In genomic region chr6:70356303-70356702, GRCm38 (mm10) we compare ENCODE assay signal across 23 mouse cellular contexts.
A peak's percentile ranks its signal among the peaks of the same experiment; 100 is the strongest.
DNase-seq lines count a peak whose midpoint lies in the region; ATAC-seq lines count a peak whose summit lies in the region.
"Had no signal": no experiment of that assay in that cellular context is flagged by ENCODE, and none has a peak within 500 bp of the region (broad histone marks: within the 10 kb centered on the region; RNA-seq: fewer than 3 reads in every experiment).

No protein-coding gene starts in this region.

- 30% methylated on average over 2 of the region's 2 CpGs for WGBS in limb, embryonic 13.5 days

- peak; percentile 40; the same call in 1 of the 2 replicates for ATAC-seq in limb, embryonic 13.5 days (ENCODE audit: low FRiP score, low read depth)
- ATAC-seq: hindbrain, postnatal 0 days; liver, embryonic 12.5 days; midbrain, embryonic 13.5 days had no signal

- no peak overlapping the region for H3K27ac ChIP-seq in limb, embryonic 13.5 days
- H3K27ac ChIP-seq: embryonic facial prominence, embryonic 13.5 days; forebrain, embryonic 10.5 days; heart, embryonic 13.5 days; hindbrain, postnatal 0 days; liver, embryonic 12.5 days; midbrain, embryonic 13.5 days had no signal

- H3K9ac ChIP-seq in limb, embryonic 13.5 days, result no peak overlapping the region
- H3K9ac ChIP-seq: embryonic facial prominence, embryonic 13.5 days; heart, embryonic 13.5 days; liver, embryonic 12.5 days; midbrain, embryonic 13.5 days had no signal

- H3K36me3 ChIP-seq in limb, embryonic 13.5 days, result no peaks in the 10 kb centered on the region
- H3K36me3 ChIP-seq: embryonic facial prominence, embryonic 13.5 days; forebrain, embryonic 10.5 days; heart, embryonic 13.5 days; liver, embryonic 12.5 days; midbrain, embryonic 13.5 days had no signal

- no peak overlapping the region for H3K4me3 ChIP-seq in limb, embryonic 13.5 days
- H3K4me3 ChIP-seq: embryonic facial prominence, embryonic 13.5 days; forebrain, embryonic 10.5 days; heart, embryonic 13.5 days; liver, embryonic 12.5 days; midbrain, embryonic 13.5 days; myocyte had no signal

- H3K4me1 ChIP-seq in limb, embryonic 13.5 days, result peaks cover 3% of the 10 kb centered on the region; the same call in 1 of the 2 replicates
- H3K4me1 ChIP-seq: embryonic facial prominence, embryonic 13.5 days; forebrain, embryonic 10.5 days; heart, embryonic 13.5 days; liver, embryonic 12.5 days; midbrain, embryonic 13.5 days had no signal

- DNase-seq in frontal cortex, adult 2 months (ENCODE audit: extremely low spot score in 1 of 2, low spot score in 1 of 2), result peak; percentile 18 to 26
- DNase-seq in frontal cortex, postnatal 25 days (ENCODE audit: low spot score in 2 of 2), result no peak
- DNase-seq in layer of hippocampus, adult 9-11 months, result peak; percentile 24
- DNase-seq in layer of hippocampus, postnatal 25 days (ENCODE audit: extremely low spot score in 1 of 2, low spot score in 1 of 2), result no peak
- DNase-seq in embryo, embryonic 11 days, result peak; percentile 6
- no peak for DNase-seq in gastrocnemius, postnatal 10 days
- no peak for DNase-seq in thymus, postnatal 4 days
- DNase-seq: adrenal gland, adult 2 months; cerebellum, adult 11 months; cerebellum, postnatal 14 days; heart, adult 11 months; heart, postnatal 36 days; kidney, postnatal 25 days; layer of hippocampus, postnatal 36 days had no signal

- H3K4me2 ChIP-seq in limb, embryonic 13.5 days (replicated peaks), result no peak overlapping the region
- H3K4me2 ChIP-seq: embryonic facial prominence, embryonic 13.5 days; heart, embryonic 13.5 days; liver, embryonic 12.5 days; midbrain, embryonic 13.5 days had no signal

- no peaks in the 10 kb centered on the region for H3K27me3 ChIP-seq in limb, embryonic 13.5 days
- H3K27me3 ChIP-seq: CH12.LX; embryonic facial prominence, embryonic 13.5 days; heart, embryonic 13.5 days; liver, embryonic 12.5 days; midbrain, embryonic 13.5 days had no signal

- H3K9me3 ChIP-seq in limb, embryonic 13.5 days, result no peaks in the 10 kb centered on the region
- H3K9me3 ChIP-seq: embryonic facial prominence, embryonic 13.5 days; forebrain, embryonic 10.5 days; heart, embryonic 13.5 days; liver, embryonic 12.5 days; midbrain, embryonic 13.5 days had no signal

Comparison
In these comparisons a context has a peak if more than half of its experiments do, and no peak if none do; other contexts are left out.
1. DNase-seq: peak in frontal cortex, adult 2 months (2 of 2), layer of hippocampus, adult 9-11 months (single experiment) and embryo, embryonic 11 days (single experiment); none in frontal cortex, postnatal 25 days (0 of 2), layer of hippocampus, postnatal 25 days (0 of 2), gastrocnemius, postnatal 10 days (single experiment) and thymus, postnatal 4 days (single experiment).